8 mouse cellular contexts compared by ENCODE assay signal in the genomic region with DNA sequence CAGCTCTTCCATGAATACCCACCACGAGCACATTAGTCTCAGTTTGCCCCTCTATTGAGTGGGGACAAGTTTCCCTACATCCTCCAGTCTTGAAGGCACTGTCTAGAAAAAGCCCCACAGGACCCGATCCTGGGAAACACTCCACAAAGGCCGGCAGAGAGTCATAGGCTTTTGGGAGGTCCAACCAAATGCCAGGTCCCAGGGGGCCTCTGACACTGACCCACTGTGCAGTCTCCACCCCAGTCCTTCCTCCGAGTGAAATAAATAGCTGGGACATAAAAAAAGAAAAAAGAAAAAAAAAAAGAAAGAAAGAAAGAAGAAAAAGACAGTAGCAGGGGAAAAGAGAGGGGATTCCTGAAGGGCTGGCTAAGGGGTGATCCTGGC. TPM values are rescaled to one million over a fixed set of nuclear protein-coding genes. Genes with fewer than 3 reads are reported as not detected.
A peak's percentile ranks its signal among the peaks of the same experiment; 100 is the strongest.
DNase-seq lines count a peak whose midpoint lies in the region; ATAC-seq lines count a peak whose summit lies in the region.

No protein-coding gene starts in this region.

- no peak for DNase-seq in lung, postnatal 4 days
- no peak for DNase-seq in forebrain, embryonic 14.5 days (ENCODE audit: low spot score)
- peak; percentile 66 to 67 for DNase-seq in kidney, postnatal 36 days
- DNase-seq in thymus, adult 18-20 months: no peak
- no peak for DNase-seq in urinary bladder, postnatal 4 days (ENCODE audit: low spot score in 2 of 2)
- no peak for DNase-seq in frontal cortex, postnatal 14 days (ENCODE audit: low spot score in 2 of 2)

- no peak for ATAC-seq in lung, embryonic 15.5 days (ENCODE audit: borderline replicate concordance, extremely low read depth, low FRiP score, low TSS enrichment)
- no peak for ATAC-seq in forebrain, embryonic 14.5 days
- ATAC-seq in neural tube, embryonic 15.5 days (ENCODE audit: low FRiP score): no peak

- 38% methylated on average over 4 of the region's 4 CpGs for WGBS in lung, embryonic 15.5 days
- WGBS in forebrain, embryonic 14.5 days: 17% methylated on average over 4 of the region's 4 CpGs
- 14% methylated on average over 4 of the region's 4 CpGs for WGBS in neural tube, embryonic 15.5 days

- H3K4me1 ChIP-seq in lung, embryonic 15.5 days: peaks cover 59% of the 10 kb centered on the region
- H3K4me1 ChIP-seq in forebrain, embryonic 14.5 days (ENCODE audit: control insufficient read depth, insufficient read depth, low read length): peaks cover 12% of the 10 kb centered on the region
- peaks cover 47% of the 10 kb centered on the region for H3K4me1 ChIP-seq in neural tube, embryonic 15.5 days

- H3K4me2 ChIP-seq in lung, embryonic 15.5 days: peak overlapping the region; percentile 83
- peak overlapping the region; percentile 78 for H3K4me2 ChIP-seq in forebrain, embryonic 14.5 days (ENCODE audit: low read length)
- peak overlapping the region; percentile 88 for H3K4me2 ChIP-seq in neural tube, embryonic 15.5 days

- no peak overlapping the region; the same call in 1 of the 2 replicates for H3K9ac ChIP-seq in lung, embryonic 15.5 days
- H3K9ac ChIP-seq in forebrain, embryonic 14.5 days (ENCODE audit: low read length): peak overlapping the region; percentile 64
- H3K9ac ChIP-seq in neural tube, embryonic 15.5 days (replicated peaks): peak overlapping the region; percentile 56; the same call in 1 of the 2 replicates

- H3K9me3 ChIP-seq in lung, embryonic 15.5 days: no peaks in the 10 kb centered on the region
- no peaks in the 10 kb centered on the region for H3K9me3 ChIP-seq in forebrain, embryonic 14.5 days (replicated peaks; ENCODE audit: control insufficient read depth, low read length)
- no peaks in the 10 kb centered on the region for H3K9me3 ChIP-seq in neural tube, embryonic 15.5 days (replicated peaks)

- no peaks in the 10 kb centered on the region for H3K36me3 ChIP-seq in lung, embryonic 15.5 days
- H3K36me3 ChIP-seq in forebrain, embryonic 14.5 days (ENCODE audit: control insufficient read depth, insufficient read depth, low read length): no peaks in the 10 kb centered on the region
- no peaks in the 10 kb centered on the region for H3K36me3 ChIP-seq in neural tube, embryonic 15.5 days

- H3K27me3 ChIP-seq in lung, embryonic 15.5 days: no peaks in the 10 kb centered on the region
- H3K27me3 ChIP-seq in forebrain, embryonic 14.5 days (replicated peaks; ENCODE audit: control insufficient read depth, insufficient read depth, low read length): no peaks in the 10 kb centered on the region
- peaks cover 9% of the 10 kb centered on the region; the same call in 1 of the 2 replicates for H3K27me3 ChIP-seq in neural tube, embryonic 15.5 days (replicated peaks)

- H3K27ac ChIP-seq in lung, embryonic 15.5 days: no peak overlapping the region
- H3K27ac ChIP-seq in forebrain, embryonic 14.5 days (ENCODE audit: low read depth, low read length): no peak overlapping the region
- no peak overlapping the region for H3K27ac ChIP-seq in neural tube, embryonic 15.5 days (replicated peaks)

- peak overlapping the region; percentile 55 for H3K4me3 ChIP-seq in lung, embryonic 15.5 days
- peak overlapping the region; percentile 48 for H3K4me3 ChIP-seq in forebrain, embryonic 14.5 days (ENCODE audit: low read depth, low read length)
- H3K4me3 ChIP-seq in neural tube, embryonic 15.5 days (replicated peaks): peak overlapping the region; percentile 49

RNA-seq across cellular contexts. Expression of a gene that starts 0.8 kb away (rescaled TPM):
- 54.3 and 55.6 TPM in 2 replicates for polyA plus RNA-seq in lung, embryonic 15.5 days (2015; fragmentation: Nextera tagmentation; extraction: Ambion mirVana)
- polyA plus RNA-seq in forebrain, embryonic 14.5 days (2014; fragmentation: Nextera tagmentation; extraction: Ambion mirVana): 13.0 and 15.1 TPM in 2 replicates
- polyA plus RNA-seq in neural tube, embryonic 15.5 days (2015; fragmentation: Nextera tagmentation; extraction: Ambion mirVana): 20.1 and 30.6 TPM in 2 replicates

RNA-seq across cellular contexts. Expression of a gene that starts 52.2 kb away (rescaled TPM):
- 778 and 796 TPM in 2 replicates for polyA plus RNA-seq in lung, embryonic 15.5 days (2015; fragmentation: Nextera tagmentation; extraction: Ambion mirVana)
- polyA plus RNA-seq in forebrain, embryonic 14.5 days (2014; fragmentation: Nextera tagmentation; extraction: Ambion mirVana): 433 and 469 TPM in 2 replicates
- 533 and 582 TPM in 2 replicates for polyA plus RNA-seq in neural tube, embryonic 15.5 days (2015; fragmentation: Nextera tagmentation; extraction: Ambion mirVana)

RNA-seq across cellular contexts. Expression of a gene that starts 52.5 kb away (rescaled TPM):
- polyA plus RNA-seq in lung, embryonic 15.5 days (2015; fragmentation: Nextera tagmentation; extraction: Ambion mirVana): 26.3 and 31.2 TPM in 2 replicates
- polyA plus RNA-seq in forebrain, embryonic 14.5 days (2014; fragmentation: Nextera tagmentation; extraction: Ambion mirVana): 28.9 and 31.8 TPM in 2 replicates
- polyA plus RNA-seq in neural tube, embryonic 15.5 days (2015; fragmentation: Nextera tagmentation; extraction: Ambion mirVana): 40.0 and 41.5 TPM in 2 replicates

Comparison
In these comparisons a context has a peak if more than half of its experiments do, and no peak if none do; other contexts are left out.
1. DNase-seq: peak in kidney, postnatal 36 days (2 of 2); none in lung, postnatal 4 days (0 of 2), forebrain, embryonic 14.5 days (single experiment), thymus, adult 18-20 months (0 of 2), urinary bladder, postnatal 4 days (0 of 2) and frontal cortex, postnatal 14 days (0 of 2).
2. Peak in every context shown above with its lines, with median percentiles within 50 percentile points of each other: H3K4me2 ChIP-seq and H3K4me3 ChIP-seq.